Mouse (Mus musculus) embryonic fibroblast, embryonic 13.5 days (primary cell): Measurements from ENCODE around the gene Opalin. TPM values are rescaled to one million over a fixed set of nuclear protein-coding genes. Genes with fewer than 3 reads are reported as not detected.
A peak's percentile ranks its signal among the peaks of the same experiment; 100 is the strongest.

Experiments
- H3K27ac ChIP-seq: 2 replicates; pipeline ENCODE4 v1.5.1; 2012; ENCODE audit warnings: low read length, control low read depth, inconsistent platforms; ENCODE audit not compliant: insufficient read depth
- H3K4me1 ChIP-seq: 2 replicates; pipeline ENCODE4 v1.6.1; 2011; ENCODE audit warnings: low read length; ENCODE audit not compliant: control insufficient read depth, insufficient read depth
- H3K4me3 ChIP-seq: 2 replicates; pipeline ENCODE4 v1.5.1; 2011; ENCODE audit warnings: mild to moderate bottlenecking, control low read depth, low read length; ENCODE audit not compliant: insufficient read depth
- CTCF ChIP-seq: IDR thresholded peaks from 2 replicates; pipeline ENCODE4 v1.5.1; 2011; ENCODE audit warnings: mild to moderate bottlenecking, control low read depth, low read length, moderate library complexity, borderline replicate concordance; ENCODE audit not compliant: insufficient read depth
- POLR2A ChIP-seq: IDR thresholded peaks from 2 replicates; pipeline ENCODE4 v1.6.1; 2011; ENCODE audit warnings: low read depth, mild to moderate bottlenecking, control low read depth, low read length, moderate library complexity
- polyA plus RNA-seq: library from polyadenylated mRNA; stranded (reverse); fragments of >200 nt; gene quantifications from 2 replicates; pipeline ENCODE4 v1.2.4, GENCODE M21; 2011; ENCODE audit warnings: low read depth; ENCODE audit not compliant: missing spikeins, insufficient read length

Opalin gene
- polyA plus RNA-seq, 1 experiment = not detected

GRCm38 (mm10) chr19:41083646-41084045 is 6.7 kb upstream of the Opalin start:
- TF ChIP-seq POLR2A (no peak), CTCF (no peak)
- Histone ChIP-seq H3K4me3 (no peak overlapping the region), H3K4me1 (no peaks in the 10 kb centered on the region), H3K27ac (no peak overlapping the region)

GRCm38 (mm10) chr19:41081589-41081988 is 4.7 kb upstream of the Opalin start:
- TF ChIP-seq POLR2A = no peak
- no peak for TF ChIP-seq CTCF
- Histone ChIP-seq H3K4me3 (no peak overlapping the region), H3K4me1 (no peaks in the 10 kb centered on the region), H3K27ac (no peak overlapping the region)

- H3K4me3 ChIP-seq = no peak overlapping the region
- H3K4me1 ChIP-seq = no peaks in the 10 kb centered on the region
- no peak overlapping the region for H3K27ac ChIP-seq
- TF ChIP-seq POLR2A (no peak), CTCF (no peak)
Observed at GRCm38 (mm10) chr19:41073746-41074455, 3.0 kb downstream of the Opalin start.

GRCm38 (mm10) chr19:41071500-41071899 is 5.4 kb downstream of the Opalin start:
- Histone ChIP-seq H3K27ac (no peak overlapping the region), H3K4me1 (no peaks in the 10 kb centered on the region), H3K4me3 (no peak overlapping the region)
- TF ChIP-seq POLR2A (no peak), CTCF (peak; percentile 100)

GRCm38 (mm10) chr19:41054702-41055101 is 22.2 kb downstream of the Opalin start:
- H3K4me3 ChIP-seq = no peak overlapping the region
- TF ChIP-seq POLR2A = no peak
- no peak for TF ChIP-seq CTCF
- no peak overlapping the region for H3K27ac ChIP-seq
- H3K4me1 ChIP-seq = no peaks in the 10 kb centered on the region

- H3K4me3 ChIP-seq = no peak overlapping the region
- no peak overlapping the region for H3K27ac ChIP-seq
- no peaks in the 10 kb centered on the region for H3K4me1 ChIP-seq
- TF ChIP-seq CTCF (no peak), POLR2A (no peak)
Observed at GRCm38 (mm10) chr19:41053530-41053929, 23.4 kb downstream of the Opalin start.

- H3K27ac ChIP-seq = no peak overlapping the region
- TF ChIP-seq CTCF (no peak), POLR2A (no peak)
- H3K4me3 ChIP-seq = no peak overlapping the region
- H3K4me1 ChIP-seq = no peaks in the 10 kb centered on the region
Observed at GRCm38 (mm10) chr19:41052247-41052646, 24.7 kb downstream of the Opalin start.

GRCm38 (mm10) chr19:41051714-41052113 is 25.2 kb downstream of the Opalin start:
- H3K27ac ChIP-seq = no peak overlapping the region
- TF ChIP-seq POLR2A (no peak), CTCF (no peak)
- H3K4me3 ChIP-seq = no peak overlapping the region
- no peaks in the 10 kb centered on the region for H3K4me1 ChIP-seq

- no peak overlapping the region for H3K27ac ChIP-seq
- H3K4me1 ChIP-seq = no peaks in the 10 kb centered on the region
- TF ChIP-seq POLR2A (no peak), CTCF (no peak)
- H3K4me3 ChIP-seq = no peak overlapping the region
Observed at GRCm38 (mm10) chr19:41048187-41048559, 28.7 kb downstream of the Opalin start.

GRCm38 (mm10) chr19:41047437-41048186 is 29.3 kb downstream of the Opalin start:
- H3K4me3 ChIP-seq = no peak overlapping the region
- TF ChIP-seq CTCF = no peak
- H3K4me1 ChIP-seq = no peaks in the 10 kb centered on the region
- H3K27ac ChIP-seq = no peak overlapping the region
